Mouse (Mus musculus): ENCODE data around the gene Hadha.

GRCm38 (mm10) chr5:30165234-30165946 is 10.4 kb upstream of the Hadha start:
- TF ChIP-seq CTCF (IDR thresholded peaks at IDR 0.05; ENCODE audit: control insufficient read depth, insufficient read depth, insufficient replicate concordance, low read depth, low read length) = no peak
- no peak for TF ChIP-seq POLR2A (IDR thresholded peaks at IDR 0.05; ENCODE audit: control insufficient read depth, low read depth, low read length)
